Mouse (Mus musculus) intestine, embryonic 15.5 days (tissue): Measurements from ENCODE around the gene Fbxw15. TPM values are rescaled to one million over a fixed set of nuclear protein-coding genes. Genes with fewer than 3 reads are reported as not detected.
"Not testable (repeated sequence)": the region's sequence is repeated elsewhere in the genome, so short reads cannot be mapped to it uniquely, and the experiment has no call there.

Experiments used
- ATAC-seq: fragments of 200-750 bp; cut with Nextera tagmentation; 2 replicates; pipeline ENCODE4 v1.8.0; 2017; ENCODE audit warnings: moderate TSS enrichment, moderate library complexity
- H3K27ac ChIP-seq: fragments of 300-500 bp; sonication (generic); 2 replicates; pipeline ENCODE4 v1.5.1; 2015; ENCODE audit warnings: mild to moderate bottlenecking, inconsistent platforms
- H3K27me3 ChIP-seq: fragments of 300-500 bp; sonication (generic); replicated peaks from 2 replicates; pipeline ENCODE4 v1.6.1; 2015; ENCODE audit warnings: inconsistent platforms
- H3K36me3 ChIP-seq: fragments of 300-500 bp; sonication (generic); 2 replicates; pipeline ENCODE4 v1.6.1; 2015; ENCODE audit warnings: inconsistent platforms
- H3K4me1 ChIP-seq: fragments of 300-500 bp; sonication (generic); replicated peaks from 2 replicates; pipeline ENCODE4 v1.6.1; 2015; ENCODE audit warnings: inconsistent platforms
- H3K4me2 ChIP-seq: fragments of 300-500 bp; sonication (generic); replicated peaks from 2 replicates; pipeline ENCODE4 v1.6.1; 2015; ENCODE audit warnings: mild to moderate bottlenecking, inconsistent platforms
- H3K4me3 ChIP-seq: fragments of 300-500 bp; sonication (generic); replicated peaks from 2 replicates; pipeline ENCODE4 v1.5.1; 2015; ENCODE audit warnings: inconsistent platforms
- H3K9ac ChIP-seq: fragments of 300-500 bp; sonication (generic); 2 replicates; pipeline ENCODE4 v1.6.1; 2015; ENCODE audit warnings: inconsistent platforms
- H3K9me3 ChIP-seq: fragments of 300-500 bp; sonication (generic); 2 replicates; pipeline ENCODE4 v1.6.1; 2016; ENCODE audit warnings: inconsistent platforms
- WGBS: fragments of 180-500 bp; shearing (Covaris S2); methylation state at CpG from one replicate; pipeline ENCODE4 v1.1.7; 2015; 5-methylcytosine and 5-hydroxymethylcytosine counted together
- polyA plus RNA-seq: library from polyadenylated mRNA; unstranded; fragments of >200 nt; fragmentation: Nextera tagmentation; extraction: Ambion mirVana; gene quantifications from 2 replicates; pipeline ENCODE4 v1.2.1, GENCODE M21; 2015

Fbxw15 gene
- not detected in 2 replicates for polyA plus RNA-seq

DNA sequence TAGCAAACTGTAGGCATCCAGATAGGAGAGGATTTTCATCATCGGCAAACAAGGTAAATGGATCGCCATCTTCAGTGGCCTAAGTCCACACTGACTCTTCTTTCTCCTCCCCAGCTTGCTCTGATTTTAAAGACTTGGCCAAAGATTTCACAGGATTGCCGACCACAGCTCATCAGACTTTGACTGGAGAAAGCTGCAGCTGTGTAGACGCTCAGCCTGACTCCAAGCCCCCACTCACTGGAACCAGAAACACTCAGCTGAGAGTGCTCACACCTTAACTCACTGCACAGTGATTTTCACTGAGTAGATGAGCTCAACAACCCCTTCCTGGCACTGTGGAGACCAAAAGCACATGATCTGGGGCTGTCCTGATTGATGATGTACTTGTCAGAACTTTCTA lies at the start of gene Fbxw15:
Fbxw15 (minus strand) TSS at position 101 of the 400 bp plus-strand sequence.
- not testable (repeated sequence) for H3K27ac ChIP-seq, ATAC-seq, H3K36me3 ChIP-seq, H3K4me2 ChIP-seq, H3K9ac ChIP-seq, H3K4me1 ChIP-seq, H3K4me3 ChIP-seq, H3K9me3 ChIP-seq, H3K27me3 ChIP-seq
- 76% methylated on average over 4 of the region's 4 CpGs for WGBS

DNA sequence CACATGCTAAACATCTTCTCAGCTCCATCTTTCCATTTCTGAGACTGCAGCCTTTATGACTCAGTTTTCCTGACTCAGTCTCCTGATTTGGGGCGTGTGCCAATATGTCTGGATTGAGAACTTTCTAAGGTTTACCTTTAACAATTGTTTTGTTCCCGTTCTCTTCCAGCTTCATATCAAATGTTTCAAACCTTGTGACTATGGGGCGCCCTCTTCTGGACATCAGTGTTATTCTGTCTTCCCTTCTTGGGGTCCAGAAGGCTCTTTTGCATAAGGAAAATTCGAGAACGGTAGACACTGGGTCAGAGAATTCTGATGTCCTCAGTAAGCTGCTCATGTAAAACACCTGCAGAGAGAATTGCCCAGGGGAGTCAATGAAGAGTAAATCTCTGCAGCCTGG lies 38.8 kb upstream of the Fbxw15 start:
- 38% methylated on average over 5 of the region's 5 CpGs for WGBS
- H3K4me2 ChIP-seq, H3K27ac ChIP-seq: not testable (repeated sequence)

GRCm38 (mm10) chr9:109602128-109602527 lies 34.1 kb upstream of the Fbxw15 start:
- WGBS, result 61% methylated on average over 2 of the region's 2 CpGs
- not testable (repeated sequence) for H3K4me2 ChIP-seq, H3K36me3 ChIP-seq, H3K9me3 ChIP-seq, H3K27me3 ChIP-seq, H3K27ac ChIP-seq, ATAC-seq, H3K9ac ChIP-seq, H3K4me1 ChIP-seq, H3K4me3 ChIP-seq

More for the DNA sequence above, 38.8 kb upstream of the Fbxw15 start:
- not testable (repeated sequence) for H3K36me3 ChIP-seq, H3K27me3 ChIP-seq, H3K9me3 ChIP-seq, ATAC-seq, H3K4me3 ChIP-seq, H3K4me1 ChIP-seq, H3K9ac ChIP-seq

- H3K4me1 ChIP-seq, result no peaks in the 10 kb centered on the region
Observed at GRCm38 (mm10) chr9:109597226-109597625, 29.2 kb upstream of the Fbxw15 start.

DNA sequence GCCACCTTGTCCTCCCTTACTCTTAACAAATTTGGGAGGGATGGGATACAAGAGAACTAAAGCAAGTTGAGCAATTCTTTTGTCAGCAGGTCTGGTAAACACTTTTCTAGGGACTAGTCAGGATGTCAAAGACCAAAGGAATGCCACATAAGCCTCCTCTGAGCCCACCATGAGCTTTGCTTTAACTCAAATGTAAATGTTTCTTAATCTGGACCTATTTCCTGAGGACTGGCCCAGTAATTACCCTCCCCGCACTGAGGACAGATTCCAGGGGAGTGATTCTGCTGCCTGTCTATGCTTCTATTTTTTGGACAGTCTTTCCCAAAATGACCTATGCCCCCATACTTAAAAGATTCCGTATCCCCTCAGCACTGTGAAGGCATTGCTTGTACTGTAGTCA lies 26.8 kb upstream of the Fbxw15 start:
- H3K4me1 ChIP-seq, result no peaks in the 10 kb centered on the region

More at GRCm38 (mm10) chr9:109597226-109597625, 29.2 kb upstream of the Fbxw15 start:
- Histone ChIP-seq H3K9me3 (no peaks in the 10 kb centered on the region), H3K27me3 (no peaks in the 10 kb centered on the region), H3K4me3 (no peak overlapping the region), H3K9ac (no peak overlapping the region), H3K27ac (no peak overlapping the region), H3K36me3 (no peaks in the 10 kb centered on the region), H3K4me2 (no peak overlapping the region)
- no peak for ATAC-seq

GRCm38 (mm10) chr9:109565546-109565945 lies 2.5 kb downstream of the Fbxw15 start:
- Histone ChIP-seq H3K4me2 (no peak overlapping the region), H3K36me3 (no peaks in the 10 kb centered on the region), H3K4me1 (no peaks in the 10 kb centered on the region), H3K4me3 (no peak overlapping the region), H3K27me3 (no peaks in the 10 kb centered on the region), H3K9ac (no peak overlapping the region), H3K9me3 (no peaks in the 10 kb centered on the region), H3K27ac (no peak overlapping the region)
- WGBS, result 39% methylated on average over 1 of the region's 1 CpGs
- no peak for ATAC-seq

More for the DNA sequence above, 26.8 kb upstream of the Fbxw15 start:
- no peaks in the 10 kb centered on the region for H3K36me3 ChIP-seq
- no peaks in the 10 kb centered on the region for H3K9me3 ChIP-seq
- no peak overlapping the region for H3K4me3 ChIP-seq
- H3K27me3 ChIP-seq, result no peaks in the 10 kb centered on the region
- no peak overlapping the region for H3K4me2 ChIP-seq
- no peak overlapping the region for H3K27ac ChIP-seq
- WGBS, result 80% methylated on average over 2 of the region's 2 CpGs
- H3K9ac ChIP-seq, result no peak overlapping the region
- no peak for ATAC-seq

DNA sequence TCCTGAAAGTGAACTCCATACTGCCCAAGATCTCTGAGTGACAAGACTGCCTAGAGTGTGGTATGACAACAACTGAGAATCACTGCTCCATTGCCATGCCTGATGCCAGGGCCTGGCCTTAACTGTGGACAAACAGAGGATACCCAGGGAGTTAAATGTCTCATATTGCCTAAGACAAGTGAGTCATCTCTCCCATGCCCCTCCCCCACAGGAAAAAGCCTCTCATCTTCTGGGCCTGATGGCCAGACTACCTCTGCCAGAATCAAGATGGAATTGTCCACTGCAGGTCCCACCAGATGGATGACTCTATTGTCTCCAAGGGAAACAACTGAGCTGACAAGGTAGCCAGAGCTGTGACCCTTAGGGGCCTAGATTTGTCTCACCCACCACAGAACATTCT lies 6.0 kb downstream of the Fbxw15 start:
- not testable (repeated sequence) for H3K4me2 ChIP-seq, H3K36me3 ChIP-seq

GRCm38 (mm10) chr9:109552483-109552882 lies 15.6 kb downstream of the Fbxw15 start:
- Histone ChIP-seq H3K36me3 (no peaks in the 10 kb centered on the region), H3K4me2 (no peak overlapping the region), H3K4me3 (no peak overlapping the region), H3K9me3 (no peaks in the 10 kb centered on the region), H3K9ac (no peak overlapping the region), H3K27me3 (no peaks in the 10 kb centered on the region), H3K27ac (no peak overlapping the region), H3K4me1 (no peaks in the 10 kb centered on the region)
- ATAC-seq, result no peak
- 76% methylated on average over 3 of the region's 3 CpGs for WGBS

More for the DNA sequence above, 6.0 kb downstream of the Fbxw15 start:
- H3K4me3 ChIP-seq, H3K27ac ChIP-seq, ATAC-seq, H3K4me1 ChIP-seq, H3K9me3 ChIP-seq, H3K9ac ChIP-seq, H3K27me3 ChIP-seq: not testable (repeated sequence)

GRCm38 (mm10) chr9:109549666-109550065 lies 18.4 kb downstream of the Fbxw15 start:
- not testable (repeated sequence) for H3K36me3 ChIP-seq, H3K4me2 ChIP-seq, ATAC-seq, H3K9ac ChIP-seq, H3K27ac ChIP-seq, H3K27me3 ChIP-seq, H3K4me1 ChIP-seq, H3K9me3 ChIP-seq, H3K4me3 ChIP-seq
- WGBS, result 26% methylated on average over 2 of the region's 2 CpGs

GRCm38 (mm10) chr9:109523385-109524064 lies 44.5 kb downstream of the Fbxw15 start:
- no peak for ATAC-seq
- H3K9me3 ChIP-seq, result no peaks in the 10 kb centered on the region
- H3K27me3 ChIP-seq, result no peaks in the 10 kb centered on the region
- no peaks in the 10 kb centered on the region for H3K4me1 ChIP-seq
- H3K9ac ChIP-seq, result no peak overlapping the region
- no peak overlapping the region for H3K4me3 ChIP-seq
- 79% methylated on average over 5 of the region's 5 CpGs for WGBS
- no peak overlapping the region for H3K4me2 ChIP-seq
- H3K36me3 ChIP-seq, result no peaks in the 10 kb centered on the region
- H3K27ac ChIP-seq, result no peak overlapping the region

Other genes starting within 250 kb of the Fbxw15 start
- not detected in 2 replicates for gene Fbxw28, start 228.6 kb downstream of the Fbxw15 start, polyA plus RNA-seq
- not detected in 2 replicates for gene Fbxw22, start 164.0 kb downstream of the Fbxw15 start, polyA plus RNA-seq
- gene Fbxw16, start 119.1 kb downstream of the Fbxw15 start, polyA plus RNA-seq, result not detected in 2 replicates
- gene Fbxw19, start 72.4 kb downstream of the Fbxw15 start, polyA plus RNA-seq, result not detected in 2 replicates
- 0.11 TPM in 1 of 2 replicates, not detected in the other for gene Fbxw24, start 57.8 kb upstream of the Fbxw15 start, polyA plus RNA-seq
- not detected in 2 replicates for gene Fbxw25, start 96.4 kb upstream of the Fbxw15 start, polyA plus RNA-seq
- gene Fbxw18, start 134.4 kb upstream of the Fbxw15 start, polyA plus RNA-seq, result not detected in 2 replicates
- gene Fbxw26, start 177.8 kb upstream of the Fbxw15 start, polyA plus RNA-seq, result not detected in 2 replicates
- not detected in 2 replicates for gene Fbxw27, start 222.4 kb upstream of the Fbxw15 start, polyA plus RNA-seq
- not detected in 2 replicates for gene Spink8, start 244.0 kb upstream of the Fbxw15 start, polyA plus RNA-seq